Mouse (Mus musculus): ENCODE data around the gene H2-K1. TPM values are rescaled to one million over a fixed set of nuclear protein-coding genes. Genes with fewer than 3 reads are reported as not detected.

The H2-K1 gene
- total and polyA plus RNA-seq, 2 experiments from 2014 or later = 21.6 to 26.2 TPM

- no peaks in the 10 kb centered on the region for H3K4me1 ChIP-seq (ENCODE audit: insufficient read depth, low read length)
- DNase-seq (ENCODE audit: low spot score) (no peak), ATAC-seq (no peak)
- H3K9ac ChIP-seq (replicated peaks; ENCODE audit: low read length) = no peak overlapping the region
- no peak for TF ChIP-seq CTCF (IDR thresholded peaks at IDR 0.05; ENCODE audit: low read depth)
- H3K4me3 ChIP-seq (ENCODE audit: low read length) = no peak overlapping the region
- H3K4me2 ChIP-seq (ENCODE audit: low read depth, low read length) = no peak overlapping the region
- WGBS = 91% methylated on average over 16 of the region's 16 CpGs
- no peak overlapping the region for H3K27ac ChIP-seq
- no peaks in the 10 kb centered on the region for H3K9me3 ChIP-seq (ENCODE audit: low read length)
- H3K27me3 ChIP-seq (ENCODE audit: insufficient read depth, low read length) = no peaks in the 10 kb centered on the region
- peaks cover 39% of the 10 kb centered on the region for H3K36me3 ChIP-seq (ENCODE audit: insufficient read depth, low read length)
Observed at GRCm38 (mm10) chr17:33965846-33966550, 34.1 kb downstream of the H2-K1 start.

DNA sequence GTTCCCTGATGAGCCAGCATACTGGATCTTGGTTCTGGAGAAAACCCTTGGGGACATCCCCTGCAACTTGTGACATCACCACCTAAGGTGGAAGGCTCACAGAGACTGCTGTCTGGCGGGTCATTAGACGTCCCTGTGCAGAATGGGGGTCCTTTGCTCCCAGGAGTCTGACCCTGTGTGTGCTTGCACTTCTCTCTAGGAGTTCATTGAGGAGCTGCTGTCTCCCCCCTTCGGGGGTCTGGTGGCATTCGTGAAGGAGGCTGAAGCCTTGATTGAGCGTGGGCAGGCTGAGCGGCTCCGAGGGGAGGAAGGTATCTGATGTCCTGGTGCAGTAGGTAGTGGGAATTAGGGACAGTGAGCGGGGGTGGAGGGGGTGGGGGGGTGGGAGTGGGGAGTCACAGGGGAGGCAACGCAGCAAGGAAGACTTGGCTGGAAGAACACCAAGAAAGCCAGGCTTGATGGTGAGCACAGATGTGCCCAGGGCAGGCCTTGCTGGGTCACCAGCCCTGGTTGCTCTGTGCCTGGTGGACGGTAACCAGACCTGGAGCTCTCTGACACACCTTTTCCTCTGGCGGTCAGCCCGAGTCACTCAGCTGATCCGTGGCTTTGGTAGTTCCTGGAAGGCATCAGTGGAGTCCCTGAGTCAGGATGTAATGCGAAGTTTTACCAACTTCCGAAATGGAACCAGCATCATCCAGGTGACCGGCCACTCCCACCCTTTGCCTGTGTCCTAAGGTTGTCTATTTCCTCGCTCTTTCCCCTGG lies 34.9 kb downstream of the H2-K1 start:
- no peak overlapping the region for H3K9ac ChIP-seq (replicated peaks; ENCODE audit: low read length)
- no peak overlapping the region for H3K4me3 ChIP-seq (ENCODE audit: low read length)
- H3K4me2 ChIP-seq (ENCODE audit: low read depth, low read length) = no peak overlapping the region
- no peak for ATAC-seq
- no peak overlapping the region for H3K27ac ChIP-seq
- no peaks in the 10 kb centered on the region for H3K27me3 ChIP-seq (ENCODE audit: insufficient read depth, low read length)
- H3K4me1 ChIP-seq (ENCODE audit: insufficient read depth, low read length) = no peaks in the 10 kb centered on the region
- H3K36me3 ChIP-seq (ENCODE audit: insufficient read depth, low read length) = peaks cover 40% of the 10 kb centered on the region
- H3K9me3 ChIP-seq (ENCODE audit: low read length) = no peaks in the 10 kb centered on the region
- WGBS = 92% methylated on average over 17 of the region's 17 CpGs
- no peak for TF ChIP-seq CTCF (IDR thresholded peaks at IDR 0.05; ENCODE audit: low read depth)
- no peak for DNase-seq (ENCODE audit: low spot score)

DNA sequence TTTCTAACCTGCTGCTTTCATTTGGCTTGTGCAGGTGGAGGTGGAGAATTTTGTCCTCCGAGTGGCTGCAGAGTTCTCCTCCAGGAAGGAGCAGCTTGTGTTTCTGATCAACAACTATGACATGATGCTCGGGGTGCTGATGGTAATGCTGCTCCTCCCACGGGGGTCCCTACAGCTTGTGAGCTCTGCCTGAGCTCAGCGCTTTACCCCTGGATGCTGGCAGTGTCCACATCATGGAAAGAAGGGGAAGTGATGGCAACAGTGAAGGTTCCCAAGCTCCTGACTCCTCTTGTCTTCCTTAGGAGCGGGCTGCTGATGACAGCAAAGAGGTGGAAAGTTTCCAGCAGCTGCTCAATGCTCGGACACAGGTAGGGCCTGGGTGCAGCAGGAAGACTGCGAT lies 37.3 kb downstream of the H2-K1 start:
- Histone ChIP-seq H3K4me1 (ENCODE audit: insufficient read depth, low read length) (no peaks in the 10 kb centered on the region), H3K27ac (no peak overlapping the region), H3K9ac (replicated peaks; ENCODE audit: low read length) (no peak overlapping the region), H3K4me3 (ENCODE audit: low read length) (no peak overlapping the region), H3K36me3 (ENCODE audit: insufficient read depth, low read length) (peaks cover 61% of the 10 kb centered on the region), H3K27me3 (ENCODE audit: insufficient read depth, low read length) (no peaks in the 10 kb centered on the region), H3K4me2 (ENCODE audit: low read depth, low read length) (no peak overlapping the region), H3K9me3 (ENCODE audit: low read length) (no peaks in the 10 kb centered on the region)
- no peak for DNase-seq (ENCODE audit: low spot score)
- 94% methylated on average over 7 of the region's 7 CpGs for WGBS
- no peak for TF ChIP-seq CTCF (IDR thresholded peaks at IDR 0.05; ENCODE audit: low read depth)
- ATAC-seq = no peak

DNA sequence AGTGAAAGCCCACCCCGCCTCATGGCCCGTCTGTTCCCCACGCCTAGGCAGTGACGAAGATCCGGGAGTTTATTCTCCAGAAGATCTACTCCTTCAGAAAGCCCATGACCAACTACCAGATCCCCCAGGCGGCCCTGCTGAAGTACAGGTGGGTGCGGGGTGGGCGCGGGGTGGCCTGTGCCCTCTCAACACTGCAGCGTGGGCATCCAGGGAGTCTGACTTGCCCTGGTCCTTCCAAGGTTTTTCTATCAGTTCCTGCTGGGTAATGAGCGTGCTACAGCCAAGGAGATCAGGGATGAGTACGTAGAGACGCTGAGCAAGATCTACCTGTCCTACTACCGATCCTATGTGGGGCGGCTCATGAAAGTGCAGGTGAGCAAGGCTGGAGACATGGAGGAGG lies 40.2 kb downstream of the H2-K1 start:
- no peak overlapping the region for H3K27ac ChIP-seq

DNA sequence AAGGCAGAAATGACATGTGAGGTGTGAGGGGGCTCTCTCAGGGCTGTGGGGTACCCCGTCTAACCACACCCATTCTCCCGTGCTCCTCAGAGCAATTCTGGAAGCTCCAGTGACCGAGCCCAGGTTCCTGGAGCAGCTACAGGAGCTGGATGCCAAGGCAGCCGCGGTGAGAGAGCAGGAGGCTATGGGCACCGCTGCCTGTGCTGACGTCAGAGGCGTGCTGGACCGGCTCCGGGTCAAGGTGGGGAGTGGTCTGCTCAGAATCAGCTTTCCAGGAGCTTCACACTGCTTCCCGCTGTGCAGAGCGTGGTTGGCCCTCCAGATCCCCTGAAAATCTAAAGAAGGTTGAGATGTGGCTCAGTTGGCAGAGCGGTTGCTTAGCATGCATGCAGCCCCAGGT lies 41.0 kb downstream of the H2-K1 start:
- H3K27ac ChIP-seq = no peak overlapping the region
- ATAC-seq (no peak), DNase-seq (ENCODE audit: low spot score) (no peak)
- H3K9ac ChIP-seq (replicated peaks; ENCODE audit: low read length) = no peak overlapping the region
- no peaks in the 10 kb centered on the region for H3K9me3 ChIP-seq (ENCODE audit: low read length)
- TF ChIP-seq CTCF (IDR thresholded peaks at IDR 0.05; ENCODE audit: low read depth) = no peak
- peaks cover 9% of the 10 kb centered on the region for H3K4me1 ChIP-seq (ENCODE audit: insufficient read depth, low read length)
- H3K4me3 ChIP-seq (ENCODE audit: low read length) = no peak overlapping the region
- peaks cover 43% of the 10 kb centered on the region for H3K36me3 ChIP-seq (ENCODE audit: insufficient read depth, low read length)
- 96% methylated on average over 13 of the region's 13 CpGs for WGBS
- no peak overlapping the region for H3K4me2 ChIP-seq (ENCODE audit: low read depth, low read length)
- H3K27me3 ChIP-seq (ENCODE audit: insufficient read depth, low read length) = no peaks in the 10 kb centered on the region

More for the DNA sequence above, 40.2 kb downstream of the H2-K1 start:
- Histone ChIP-seq H3K36me3 (ENCODE audit: insufficient read depth, low read length) (peaks cover 44% of the 10 kb centered on the region), H3K9me3 (ENCODE audit: low read length) (no peaks in the 10 kb centered on the region), H3K4me2 (ENCODE audit: low read depth, low read length) (no peak overlapping the region), H3K27me3 (ENCODE audit: insufficient read depth, low read length) (no peaks in the 10 kb centered on the region), H3K9ac (replicated peaks; ENCODE audit: low read length) (no peak overlapping the region), H3K4me3 (ENCODE audit: low read length) (no peak overlapping the region), H3K4me1 (ENCODE audit: insufficient read depth, low read length) (peaks cover 5% of the 10 kb centered on the region)
- DNase-seq (ENCODE audit: low spot score) = no peak
- no peak for ATAC-seq
- WGBS = 93% methylated on average over 15 of the region's 15 CpGs
- TF ChIP-seq CTCF (IDR thresholded peaks at IDR 0.05; ENCODE audit: low read depth) = no peak

DNA sequence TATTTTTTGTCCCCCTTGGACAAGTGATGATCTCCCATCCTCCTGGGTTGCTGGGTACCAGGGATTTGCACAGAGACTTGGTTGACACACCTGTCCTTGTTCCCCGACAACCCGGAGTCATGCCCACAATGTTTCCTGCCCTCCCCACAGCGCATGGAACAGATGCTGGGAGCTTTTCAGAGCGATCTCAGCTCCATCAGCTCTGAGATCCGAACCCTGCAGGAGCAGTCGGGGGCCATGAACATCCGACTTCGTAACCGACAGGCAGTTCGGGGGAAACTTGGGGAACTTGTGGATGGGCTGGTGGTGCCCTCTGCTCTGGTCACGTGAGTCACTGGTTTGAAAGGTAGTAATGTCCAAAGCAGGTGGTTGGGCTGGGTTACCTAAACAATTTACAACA lies 41.7 kb downstream of the H2-K1 start:
- Histone ChIP-seq H3K9me3 (ENCODE audit: low read length) (no peaks in the 10 kb centered on the region), H3K4me3 (ENCODE audit: low read length) (no peak overlapping the region), H3K4me1 (ENCODE audit: insufficient read depth, low read length) (peaks cover 11% of the 10 kb centered on the region), H3K36me3 (ENCODE audit: insufficient read depth, low read length) (peaks cover 42% of the 10 kb centered on the region), H3K27ac (no peak overlapping the region), H3K9ac (replicated peaks; ENCODE audit: low read length) (no peak overlapping the region), H3K27me3 (ENCODE audit: insufficient read depth, low read length) (no peaks in the 10 kb centered on the region), H3K4me2 (ENCODE audit: low read depth, low read length) (no peak overlapping the region)
- TF ChIP-seq CTCF (IDR thresholded peaks at IDR 0.05; ENCODE audit: low read depth) = no peak
- no peak for ATAC-seq
- WGBS = 94% methylated on average over 11 of the region's 11 CpGs
- no peak for DNase-seq (ENCODE audit: low spot score)

GRCm38 (mm10) chr17:33957493-33957892 lies 42.7 kb downstream of the H2-K1 start:
- H3K36me3 ChIP-seq (ENCODE audit: insufficient read depth, low read length) = peaks cover 42% of the 10 kb centered on the region
- TF ChIP-seq CTCF (IDR thresholded peaks at IDR 0.05; ENCODE audit: low read depth) = no peak
- H3K9me3 ChIP-seq (ENCODE audit: low read length) = no peaks in the 10 kb centered on the region
- H3K9ac ChIP-seq (replicated peaks; ENCODE audit: low read length) = no peak overlapping the region
- no peaks in the 10 kb centered on the region for H3K27me3 ChIP-seq (ENCODE audit: insufficient read depth, low read length)
- H3K4me1 ChIP-seq (ENCODE audit: insufficient read depth, low read length) = peaks cover 11% of the 10 kb centered on the region
- no peak overlapping the region for H3K27ac ChIP-seq
- WGBS = 85% methylated on average over 6 of the region's 6 CpGs
- DNase-seq (ENCODE audit: low spot score) (no peak), ATAC-seq (no peak)
- H3K4me2 ChIP-seq (ENCODE audit: low read depth, low read length) = no peak overlapping the region
- H3K4me3 ChIP-seq (ENCODE audit: low read length) = no peak overlapping the region

Data from hindbrain, postnatal 0 days (tissue).